Mouse (Mus musculus): ENCODE measurements around the gene Itpr1. TPM values are rescaled to one million over a fixed set of nuclear protein-coding genes. Genes with fewer than 3 reads are reported as not detected.
A peak's percentile ranks its signal among the peaks of the same experiment; 100 is the strongest.

Gene Itpr1
- polyA plus RNA-seq, 1 experiment from 2014 or later: 4.8 TPM

DNA sequence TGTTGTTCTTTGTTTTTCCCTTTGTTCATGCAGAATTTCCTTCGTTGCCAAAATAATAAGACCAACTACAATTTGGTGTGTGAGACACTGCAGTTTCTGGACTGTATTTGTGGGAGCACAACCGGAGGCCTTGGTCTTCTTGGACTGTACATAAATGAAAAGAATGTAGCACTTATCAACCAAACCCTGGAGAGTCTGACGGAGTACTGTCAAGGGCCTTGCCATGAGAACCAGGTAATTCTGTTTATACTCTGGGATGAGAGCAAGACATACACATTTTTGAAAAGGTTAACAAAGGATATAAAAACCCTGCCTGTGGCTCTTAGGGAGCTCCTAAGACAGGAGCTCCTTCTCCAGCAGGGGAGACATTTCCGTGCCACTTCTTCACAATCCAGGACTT lies 268.3 kb downstream of the Itpr1 start:
- 92% methylated on average over 4 of the region's 4 CpGs for WGBS
- H3K27me3 ChIP-seq: no peaks in the 10 kb centered on the region
- no peak overlapping the region for H3K27ac ChIP-seq
- no peaks in the 10 kb centered on the region for H3K36me3 ChIP-seq
- no peaks in the 10 kb centered on the region for H3K4me1 ChIP-seq (replicated peaks)
- H3K4me3 ChIP-seq (replicated peaks): no peak overlapping the region
- no peak for ATAC-seq
- H3K9me3 ChIP-seq: no peaks in the 10 kb centered on the region
- H3K9ac ChIP-seq (replicated peaks): no peak overlapping the region
- H3K4me2 ChIP-seq (replicated peaks): no peak overlapping the region

DNA sequence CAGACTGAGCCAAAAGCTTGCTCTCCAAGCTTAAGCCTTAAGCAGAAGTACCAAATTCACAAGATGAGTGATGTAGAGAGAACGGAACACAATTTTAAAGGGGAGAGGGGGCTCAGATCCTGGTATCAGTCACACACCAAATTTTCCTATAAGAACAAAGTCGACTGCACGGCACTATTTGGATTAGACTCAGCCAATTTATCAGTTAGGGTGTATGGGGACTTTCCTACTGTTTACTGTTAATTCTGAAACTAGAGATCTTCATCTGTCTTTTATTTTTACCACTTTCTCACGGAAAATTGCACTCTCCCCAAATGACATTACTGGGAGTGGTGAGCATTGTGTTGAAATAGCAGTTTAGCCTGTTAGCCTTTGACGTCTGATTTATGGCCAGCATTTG lies 269.6 kb downstream of the Itpr1 start:
- 91% methylated on average over 5 of the region's 5 CpGs for WGBS
- ATAC-seq: no peak
- no peak overlapping the region for H3K27ac ChIP-seq
- H3K9me3 ChIP-seq: no peaks in the 10 kb centered on the region
- H3K9ac ChIP-seq (replicated peaks): no peak overlapping the region
- H3K36me3 ChIP-seq: no peaks in the 10 kb centered on the region
- H3K4me2 ChIP-seq (replicated peaks): no peak overlapping the region
- H3K4me3 ChIP-seq (replicated peaks): no peak overlapping the region
- no peaks in the 10 kb centered on the region for H3K27me3 ChIP-seq
- peaks cover 2% of the 10 kb centered on the region; the same call in 1 of the 2 replicates for H3K4me1 ChIP-seq (replicated peaks)

DNA sequence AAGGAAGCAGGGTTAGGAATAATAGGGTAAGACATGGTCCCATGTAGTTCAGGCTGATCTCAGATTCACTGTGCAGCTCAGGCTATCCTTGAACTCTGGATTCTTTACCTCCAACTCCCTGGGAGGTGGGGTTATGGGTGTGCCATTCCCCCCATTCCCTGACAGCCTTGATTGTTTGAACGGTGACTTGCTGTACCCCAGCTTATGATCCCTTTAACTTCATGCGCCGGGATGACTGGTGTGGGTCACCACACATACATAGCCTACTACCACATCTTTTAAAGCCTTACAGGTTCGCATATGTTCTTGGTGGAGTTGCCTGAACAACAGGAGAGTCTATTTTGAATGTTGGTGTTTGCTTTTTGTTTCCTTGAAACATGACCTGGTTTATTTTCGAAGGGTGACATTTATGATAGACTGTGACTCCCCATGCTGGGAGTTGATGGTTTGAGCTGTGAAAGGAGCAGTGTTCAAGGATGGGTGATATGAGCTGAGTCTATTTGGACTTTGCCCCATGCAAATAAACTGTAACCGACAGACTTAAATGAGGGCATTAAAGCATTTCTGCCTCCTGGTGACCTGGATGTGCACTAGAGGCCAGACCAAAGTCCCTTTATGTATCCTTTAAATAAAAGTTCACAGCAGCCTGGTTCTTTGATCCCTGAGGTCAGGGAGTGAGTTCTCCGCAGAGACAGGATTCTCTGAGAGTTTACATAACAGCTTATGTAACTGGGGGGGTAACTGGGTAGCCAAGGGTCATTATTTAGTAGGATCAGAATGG lies 273.5 kb downstream of the Itpr1 start:
- peaks cover 2% of the 10 kb centered on the region; the same call in 1 of the 2 replicates for H3K4me1 ChIP-seq (replicated peaks)
- H3K27me3 ChIP-seq: no peaks in the 10 kb centered on the region
- no peak for ATAC-seq
- 87% methylated on average over 7 of the region's 7 CpGs for WGBS
- no peak overlapping the region for H3K4me2 ChIP-seq (replicated peaks)
- H3K9ac ChIP-seq (replicated peaks): no peak overlapping the region
- no peaks in the 10 kb centered on the region for H3K9me3 ChIP-seq
- no peak overlapping the region for H3K27ac ChIP-seq
- no peaks in the 10 kb centered on the region for H3K36me3 ChIP-seq
- H3K4me3 ChIP-seq (replicated peaks): no peak overlapping the region

DNA sequence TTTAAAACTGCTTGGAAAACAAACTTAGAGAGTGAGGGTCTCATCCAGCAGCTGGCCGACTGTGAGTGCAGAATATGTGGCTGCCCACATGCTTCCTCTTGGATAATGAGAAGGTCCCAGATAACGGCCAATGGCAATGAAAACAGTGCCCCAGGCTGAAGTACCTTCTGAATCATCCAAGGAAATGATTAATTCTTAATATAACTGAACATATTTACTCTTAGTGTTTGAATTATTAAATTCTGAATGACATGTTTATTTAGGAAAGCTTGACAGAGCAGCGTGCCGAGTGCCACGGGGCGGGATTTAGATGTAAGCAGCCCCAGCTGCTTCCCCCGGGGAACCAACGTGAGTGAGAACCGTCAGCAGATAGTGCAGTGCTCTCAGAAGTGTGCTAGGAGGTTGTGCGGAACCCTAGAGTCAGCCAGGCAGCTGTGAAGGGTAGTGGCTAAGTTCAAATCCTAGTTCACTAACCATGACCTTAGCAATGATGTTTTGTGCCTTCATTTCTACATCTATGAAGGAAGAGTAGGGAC lies 274.5 kb downstream of the Itpr1 start:
- H3K9ac ChIP-seq (replicated peaks): no peak overlapping the region
- H3K9me3 ChIP-seq: no peaks in the 10 kb centered on the region
- 0 out of 2 replicates have a peak, but pooled peaks have one; percentile 40 for ATAC-seq
- no peak overlapping the region for H3K4me3 ChIP-seq (replicated peaks)
- no peak overlapping the region for H3K4me2 ChIP-seq (replicated peaks)
- no peaks in the 10 kb centered on the region for H3K36me3 ChIP-seq
- no peaks in the 10 kb centered on the region for H3K27me3 ChIP-seq
- peaks cover 2% of the 10 kb centered on the region; the same call in 1 of the 2 replicates for H3K4me1 ChIP-seq (replicated peaks)
- H3K27ac ChIP-seq: no peak overlapping the region
- WGBS: 67% methylated on average over 10 of the region's 10 CpGs

DNA sequence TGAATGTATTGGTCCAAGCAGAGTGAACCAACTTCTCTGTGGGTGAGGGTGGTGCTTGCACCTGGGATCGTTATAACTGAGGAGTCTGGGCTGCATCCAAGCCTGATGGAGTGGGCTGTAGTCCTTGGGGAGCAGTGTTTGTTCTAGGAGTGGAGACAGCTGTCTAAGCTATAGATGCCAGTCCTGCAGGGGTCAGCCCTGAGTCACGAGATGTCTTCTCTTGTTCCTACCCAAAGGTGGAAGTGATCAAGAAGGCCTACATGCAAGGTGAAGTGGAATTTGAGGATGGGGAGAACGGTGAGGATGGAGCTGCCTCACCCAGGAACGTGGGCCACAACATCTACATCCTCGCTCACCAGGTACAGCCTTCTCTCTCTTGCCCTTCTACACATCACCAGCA lies 275.4 kb downstream of the Itpr1 start:
- Histone ChIP-seq H3K27me3 (no peaks in the 10 kb centered on the region), H3K9ac (replicated peaks) (no peak overlapping the region), H3K4me1 (replicated peaks) (peaks cover 2% of the 10 kb centered on the region; the same call in 1 of the 2 replicates), H3K4me3 (replicated peaks) (no peak overlapping the region), H3K4me2 (replicated peaks) (no peak overlapping the region), H3K9me3 (no peaks in the 10 kb centered on the region), H3K27ac (no peak overlapping the region), H3K36me3 (no peaks in the 10 kb centered on the region)
- WGBS: 94% methylated on average over 5 of the region's 5 CpGs
- ATAC-seq: no peak

DNA sequence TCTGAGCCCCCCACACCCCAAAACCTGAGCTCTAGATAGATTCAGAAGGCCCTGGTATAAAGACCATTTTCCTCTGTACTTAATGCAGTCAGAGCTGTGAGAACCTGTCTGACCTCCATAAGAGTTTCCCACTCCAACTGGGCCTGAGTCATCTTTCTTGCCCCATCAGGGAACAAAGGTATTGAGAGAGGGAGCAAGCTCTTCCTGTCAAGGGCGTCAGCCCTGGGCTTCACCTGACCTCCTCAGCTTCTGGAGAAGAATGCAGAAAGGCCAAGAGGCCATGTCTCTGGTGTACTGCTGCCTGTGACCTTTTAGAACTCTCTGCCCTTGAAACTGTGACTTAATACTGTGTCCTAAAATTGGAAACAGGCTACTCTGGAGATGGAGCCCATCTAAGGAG lies 279.1 kb downstream of the Itpr1 start:
- no peak overlapping the region for H3K27ac ChIP-seq
- no peak for ATAC-seq
- no peaks in the 10 kb centered on the region for H3K36me3 ChIP-seq
- H3K9me3 ChIP-seq: no peaks in the 10 kb centered on the region
- no peak overlapping the region for H3K4me2 ChIP-seq (replicated peaks)
- H3K4me1 ChIP-seq (replicated peaks): peaks cover 13% of the 10 kb centered on the region; the same call in 1 of the 2 replicates
- H3K27me3 ChIP-seq: no peaks in the 10 kb centered on the region
- H3K9ac ChIP-seq (replicated peaks): no peak overlapping the region
- 61% methylated on average over 1 of the region's 1 CpGs for WGBS
- H3K4me3 ChIP-seq (replicated peaks): no peak overlapping the region

DNA sequence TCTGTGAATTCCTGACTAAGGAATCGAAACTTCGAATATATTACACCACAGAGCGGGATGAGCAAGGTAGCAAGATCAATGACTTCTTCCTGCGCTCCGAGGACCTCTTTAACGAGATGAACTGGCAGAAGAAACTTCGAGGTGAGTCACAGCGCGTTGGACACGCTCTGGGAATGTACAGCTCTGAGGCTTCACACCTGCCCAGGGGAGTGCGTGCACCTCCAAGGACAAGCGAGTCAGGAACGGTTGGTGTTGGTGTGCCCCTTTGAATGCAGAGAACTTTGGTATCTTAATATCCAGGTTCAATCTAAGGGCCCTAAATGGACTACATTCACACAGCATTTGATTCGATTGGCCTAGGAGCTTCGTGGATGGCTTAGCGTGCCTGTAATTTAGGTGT lies 280.9 kb downstream of the Itpr1 start:
- Histone ChIP-seq H3K27ac (no peak overlapping the region), H3K9me3 (no peaks in the 10 kb centered on the region), H3K4me2 (replicated peaks) (no peak overlapping the region), H3K4me1 (replicated peaks) (peaks cover 10% of the 10 kb centered on the region; the same call in 1 of the 2 replicates), H3K27me3 (no peaks in the 10 kb centered on the region), H3K9ac (replicated peaks) (no peak overlapping the region), H3K36me3 (no peaks in the 10 kb centered on the region), H3K4me3 (replicated peaks) (no peak overlapping the region)
- 0 out of 2 replicates have a peak, but pooled peaks have one; percentile 31 for ATAC-seq
- 84% methylated on average over 16 of the region's 16 CpGs for WGBS

DNA sequence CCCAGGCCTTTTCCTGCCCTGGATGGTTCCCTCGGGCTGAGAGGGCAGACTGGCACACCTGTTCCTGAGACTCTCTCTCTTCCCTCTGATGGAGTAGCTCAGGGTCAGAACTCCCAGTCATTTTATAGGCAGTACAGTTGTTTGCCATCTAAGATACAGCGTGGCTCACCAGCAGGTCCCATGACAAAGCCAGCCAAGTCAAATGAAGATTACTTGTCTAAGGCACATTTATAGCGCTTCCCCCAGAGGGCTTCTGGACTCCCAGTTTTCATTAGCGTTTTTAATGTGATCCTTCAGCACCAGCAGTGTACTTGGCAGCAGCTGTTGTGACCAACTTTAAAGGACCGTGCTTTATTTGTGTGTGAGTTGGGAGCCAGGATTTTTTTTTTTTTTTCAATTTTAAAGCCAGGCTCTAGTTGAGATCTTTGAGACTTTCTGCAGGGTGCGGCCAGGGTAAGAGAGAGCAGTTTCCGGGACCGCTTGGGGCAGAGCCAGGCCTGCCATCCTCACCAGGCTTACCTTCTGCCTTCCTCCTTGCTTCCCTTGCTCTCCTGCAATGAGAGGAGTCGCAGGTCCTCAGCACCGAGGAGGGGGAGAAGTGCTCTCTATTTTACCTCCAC lies 281.4 kb downstream of the Itpr1 start:
- Histone ChIP-seq H3K27ac (0 out of 2 replicates have a peak overlapping the region, but pooled peaks have one; percentile 25), H3K9me3 (no peaks in the 10 kb centered on the region), H3K9ac (replicated peaks) (no peak overlapping the region), H3K4me2 (replicated peaks) (no peak overlapping the region), H3K4me3 (replicated peaks) (no peak overlapping the region), H3K27me3 (no peaks in the 10 kb centered on the region), H3K4me1 (replicated peaks) (peaks cover 10% of the 10 kb centered on the region; the same call in 1 of the 2 replicates), H3K36me3 (no peaks in the 10 kb centered on the region)
- peak; percentile 71 for ATAC-seq
- 74% methylated on average over 10 of the region's 10 CpGs for WGBS

DNA sequence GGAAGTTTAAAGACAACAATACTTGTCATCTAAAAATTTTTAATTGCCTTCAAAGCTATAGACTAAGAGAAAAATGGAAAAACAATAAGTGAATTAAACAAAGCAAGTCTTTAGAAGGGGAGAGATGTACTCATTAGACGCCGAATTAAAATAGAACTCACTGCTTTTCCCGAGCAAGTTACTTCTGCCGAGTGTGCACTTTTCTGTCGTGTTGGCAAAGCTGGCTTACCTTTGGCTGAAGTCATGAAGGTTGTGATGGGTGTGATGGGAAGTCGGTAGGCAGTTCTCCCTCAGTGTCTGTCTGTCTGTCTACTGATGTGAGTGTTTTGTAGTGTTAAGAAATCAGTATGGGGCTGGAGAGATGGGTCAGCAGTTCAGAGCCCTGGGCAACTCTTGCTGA lies 282.1 kb downstream of the Itpr1 start:
- 90% methylated on average over 6 of the region's 6 CpGs for WGBS
- H3K27me3 ChIP-seq: no peaks in the 10 kb centered on the region
- ATAC-seq: no peak

DNA sequence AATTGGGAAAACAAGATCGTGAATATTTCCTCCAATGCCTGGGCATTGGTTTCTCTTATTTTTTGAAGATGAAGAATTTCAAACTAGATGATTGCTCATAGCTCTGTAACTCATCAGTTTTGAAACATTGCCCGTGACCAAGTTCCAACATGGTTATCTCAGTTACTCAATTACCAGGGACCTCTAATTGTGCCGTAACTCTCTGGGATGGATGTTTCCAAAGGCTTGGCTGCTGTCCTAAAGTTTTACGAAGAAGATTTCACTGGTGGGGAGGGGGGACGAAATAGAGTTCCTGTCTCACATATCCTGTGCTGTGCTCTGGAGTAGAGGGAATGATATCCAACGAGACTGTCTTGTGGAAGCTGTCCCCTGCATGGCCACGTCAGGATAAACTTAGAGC lies 285.2 kb downstream of the Itpr1 start:
- no peaks in the 10 kb centered on the region for H3K36me3 ChIP-seq
- WGBS: 94% methylated on average over 7 of the region's 7 CpGs
- no peaks in the 10 kb centered on the region for H3K27me3 ChIP-seq
- H3K9me3 ChIP-seq: no peaks in the 10 kb centered on the region
- H3K27ac ChIP-seq: no peak overlapping the region
- H3K4me2 ChIP-seq (replicated peaks): no peak overlapping the region
- H3K4me1 ChIP-seq (replicated peaks): peaks cover 10% of the 10 kb centered on the region; the same call in 1 of the 2 replicates
- no peak overlapping the region for H3K9ac ChIP-seq (replicated peaks)
- ATAC-seq: no peak
- H3K4me3 ChIP-seq (replicated peaks): no peak overlapping the region

More for the DNA sequence above, 282.1 kb downstream of the Itpr1 start:
- Histone ChIP-seq H3K36me3 (no peaks in the 10 kb centered on the region), H3K4me1 (replicated peaks) (peaks cover 10% of the 10 kb centered on the region; the same call in 1 of the 2 replicates), H3K27ac (no peak overlapping the region), H3K9ac (replicated peaks) (no peak overlapping the region), H3K9me3 (no peaks in the 10 kb centered on the region), H3K4me3 (replicated peaks) (no peak overlapping the region), H3K4me2 (replicated peaks) (no peak overlapping the region)

DNA sequence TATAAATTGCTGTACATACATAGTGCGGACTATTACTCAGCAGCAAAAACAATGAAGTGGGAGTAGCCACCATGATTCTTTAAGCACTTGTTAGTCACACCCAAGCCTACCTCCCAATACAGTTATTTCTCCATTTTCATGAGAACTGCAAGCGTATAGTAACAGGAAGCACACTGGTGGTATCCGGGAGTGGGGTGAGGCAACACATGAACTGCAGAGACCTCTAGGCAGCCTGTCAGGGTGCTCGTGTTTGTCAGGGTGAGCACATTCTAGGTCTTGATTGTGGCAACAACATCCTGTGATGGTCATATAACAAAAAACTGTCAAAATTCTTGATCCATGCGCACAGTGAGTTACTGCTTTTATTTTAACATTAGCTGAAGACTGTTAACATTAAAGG lies 290.8 kb downstream of the Itpr1 start:
- no peak for ATAC-seq
- no peaks in the 10 kb centered on the region for H3K27me3 ChIP-seq
- no peaks in the 10 kb centered on the region for H3K4me1 ChIP-seq (replicated peaks)
- H3K9me3 ChIP-seq: no peaks in the 10 kb centered on the region
- H3K27ac ChIP-seq: no peak overlapping the region
- H3K4me2 ChIP-seq (replicated peaks): no peak overlapping the region
- no peak overlapping the region for H3K9ac ChIP-seq (replicated peaks)
- no peak overlapping the region for H3K4me3 ChIP-seq (replicated peaks)
- WGBS: 97% methylated on average over 5 of the region's 5 CpGs
- H3K36me3 ChIP-seq: no peaks in the 10 kb centered on the region

DNA sequence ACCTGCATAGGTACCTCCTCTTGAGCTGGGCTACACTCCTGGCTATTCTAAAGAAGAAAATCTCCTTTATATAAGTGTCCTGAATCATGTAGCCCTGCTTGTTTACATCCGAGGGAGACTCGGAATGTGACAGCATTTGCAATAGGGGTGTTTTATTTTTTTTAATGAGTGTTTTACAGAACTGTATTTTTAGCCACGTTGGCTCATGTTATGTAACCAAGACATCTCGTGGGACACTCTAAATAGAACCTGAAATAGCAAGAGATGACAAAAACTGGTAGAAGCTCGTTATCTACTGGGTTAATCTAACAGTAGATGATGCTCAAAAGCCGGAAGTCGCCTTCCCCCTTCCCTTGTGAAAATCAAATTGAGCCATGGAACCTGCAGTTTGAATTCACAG lies 291.8 kb downstream of the Itpr1 start:
- Histone ChIP-seq H3K9me3 (no peaks in the 10 kb centered on the region), H3K27me3 (no peaks in the 10 kb centered on the region), H3K4me3 (replicated peaks) (no peak overlapping the region), H3K4me1 (replicated peaks) (no peaks in the 10 kb centered on the region), H3K36me3 (no peaks in the 10 kb centered on the region), H3K4me2 (replicated peaks) (no peak overlapping the region), H3K9ac (replicated peaks) (no peak overlapping the region), H3K27ac (no peak overlapping the region)
- ATAC-seq: no peak
- WGBS: 87% methylated on average over 7 of the region's 7 CpGs

Measured in midbrain, embryonic 13.5 days (tissue).